Mouse (Mus musculus) spleen, adult 2 months (tissue): ENCODE measurements around the gene Adra2b.

Source experiments
- CTCF ChIP-seq: fragments of 200-500 bp; IDR thresholded peaks from 2 replicates; pipeline ENCODE4 v1.5.1; 2011; ENCODE audit warnings: mild to moderate bottlenecking, inconsistent platforms; ENCODE audit not compliant: insufficient read depth, insufficient read length, insufficient replicate concordance; ENCODE audit errors: extremely low read depth
- POLR2A ChIP-seq: fragments of 200-500 bp; IDR thresholded peaks from 2 replicates; pipeline ENCODE4 v1.6.1; 2011; ENCODE audit warnings: low read depth, low read length, inconsistent platforms

GRCm38 (mm10) chr2:127371484-127371861, 8.5 kb downstream of the Adra2b start:
- TF ChIP-seq CTCF (no peak), POLR2A (no peak)
